ENCODE assay signal across 9 mouse cellular contexts in the genomic region with DNA sequence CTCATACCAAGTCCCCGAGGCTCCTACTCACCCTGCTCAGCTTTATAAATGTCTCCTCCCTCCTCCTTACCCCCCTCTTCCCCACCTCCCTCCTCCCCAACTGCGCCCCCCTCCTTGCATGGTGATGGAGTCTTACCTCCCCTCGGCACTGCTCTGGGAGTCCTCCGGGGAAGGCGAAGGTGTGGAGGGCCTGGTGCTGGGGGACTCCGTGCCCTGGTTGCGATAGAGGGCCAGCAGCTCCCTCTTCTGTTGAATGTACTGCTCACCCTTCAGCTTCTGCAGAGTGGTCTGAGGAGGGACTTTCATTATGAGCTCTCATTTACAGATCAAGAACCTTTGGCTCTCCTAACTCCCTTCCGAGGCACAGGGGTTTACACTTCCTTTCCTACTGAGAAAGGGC. TPM values are rescaled to one million over a fixed set of nuclear protein-coding genes. Genes with fewer than 3 reads are reported as not detected.
DNase-seq lines count a peak whose midpoint lies in the region; TF ChIP-seq lines count a peak whose summit lies in the region.
"Had no signal": no experiment of that assay in that cellular context is flagged by ENCODE, and none has a peak within 500 bp of the region (broad histone marks: within the 10 kb centered on the region; RNA-seq: fewer than 3 reads in every experiment).

No protein-coding gene starts in this region.

- H3K27me3 ChIP-seq in thymus, adult 2 months (ENCODE audit: control insufficient read depth, insufficient read depth, low read length): no peaks in the 10 kb centered on the region

- TF ChIP-seq POLR2A in thymus, adult 2 months (IDR thresholded peaks at IDR 0.05; ENCODE audit: control insufficient read depth, extremely low read depth, insufficient read depth, low read length, poor library complexity): no peak

- 23% methylated on average over 8 of the region's 8 CpGs for WGBS in thymus, adult 2 months

- TF ChIP-seq CTCF in thymus, adult 2 months (IDR thresholded peaks at IDR 0.05; ENCODE audit: borderline replicate concordance, control insufficient read depth, extremely low read depth, insufficient read depth, low read length, poor library complexity): no peak

- no peak overlapping the region for H3K27ac ChIP-seq in thymus, adult 2 months (ENCODE audit: control insufficient read depth, insufficient read depth, low read length)

- H3K36me3 ChIP-seq in thymus, adult 2 months (ENCODE audit: control insufficient read depth, insufficient read depth, low read length): peaks cover 32% of the 10 kb centered on the region

- H3K4me1 ChIP-seq in thymus, adult 2 months (replicated peaks; ENCODE audit: control insufficient read depth, insufficient read depth, low read length): peaks cover 34% of the 10 kb centered on the region

- DNase-seq in heart, adult 11 months: peak; percentile 96
- DNase-seq in heart, postnatal 25 days (ENCODE audit: low spot score): no peak
- DNase-seq in thymus, adult 2 months: peak; percentile 43
- no peak for DNase-seq in thymus, postnatal 0 days (ENCODE audit: low spot score)
- DNase-seq in kidney, postnatal 14 days: peak; percentile 62
- peak; percentile 54 for DNase-seq in yolk sac, embryonic 10.5 days (ENCODE audit: low spot score)
- no peak for DNase-seq in frontal cortex, postnatal 14 days (ENCODE audit: low spot score in 2 of 2)
- DNase-seq in right cerebral cortex, postnatal 14 days: no peak
- DNase-seq: gastrocnemius, postnatal 25 days had no signal

- no peak overlapping the region for H3K4me3 ChIP-seq in thymus, adult 2 months (ENCODE audit: control insufficient read depth, insufficient read depth, low read length)

- intact Hi-C loops in heart, postnatal 25 days (cut with DNase I): loop anchor here (1.0 kb wide), 1 partner anchor 36 kb away; no protein-coding TSS in a partner anchor

RNA-seq across cellular contexts. Expression of gene Tnfrsf1a, which starts 15.3 kb away (rescaled TPM):
- 10 to 100 TPM; 53.2 to 60.8 TPM for total RNA-seq in heart, postnatal 25 days (2021)
- 140 and 149 TPM in 2 replicates for polyA plus RNA-seq in thymus, adult 2 months (2012; rRNA removed)
- 67.3 and 67.9 TPM in 2 replicates for polyA plus RNA-seq in thymus, postnatal 0 days (2015; fragmentation: Nextera tagmentation; extraction: Ambion mirVana)

RNA-seq across cellular contexts. Expression of gene Plekhg6, which starts 16.1 kb away (rescaled TPM):
- not detected for total RNA-seq in heart, postnatal 25 days (2021)
- polyA plus RNA-seq in thymus, adult 2 months (2012; rRNA removed): 2.4 and 2.5 TPM in 2 replicates
- 1.0 and 1.2 TPM in 2 replicates for polyA plus RNA-seq in thymus, postnatal 0 days (2015; fragmentation: Nextera tagmentation; extraction: Ambion mirVana)
- total RNA-seq: gastrocnemius, postnatal 25 days had no signal

RNA-seq across cellular contexts. Expression of gene Scnn1a, which starts 44.0 kb away (rescaled TPM):
- under 1 TPM; 0.70 TPM for total RNA-seq in heart, postnatal 25 days (2021)
- 32.8 and 35.8 TPM in 2 replicates for polyA plus RNA-seq in thymus, adult 2 months (2012; rRNA removed)
- 9.0 and 9.5 TPM in 2 replicates for polyA plus RNA-seq in thymus, postnatal 0 days (2015; fragmentation: Nextera tagmentation; extraction: Ambion mirVana)

RNA-seq across cellular contexts. Expression of gene Ltbr, which starts 50.8 kb away (rescaled TPM):
- total RNA-seq in heart, postnatal 25 days (2021): 10 to 100 TPM; 27.4 to 31.8 TPM
- polyA plus RNA-seq in thymus, adult 2 months (2012; rRNA removed): 29.3 and 30.6 TPM in 2 replicates
- 29.6 and 30.9 TPM in 2 replicates for polyA plus RNA-seq in thymus, postnatal 0 days (2015; fragmentation: Nextera tagmentation; extraction: Ambion mirVana)

Comparison
In these comparisons a context has a peak if more than half of its experiments do, and no peak if none do; other contexts are left out.
1. DNase-seq: peak in heart, adult 11 months (single experiment), thymus, adult 2 months (single experiment), kidney, postnatal 14 days (single experiment) and yolk sac, embryonic 10.5 days (single experiment); none in heart, postnatal 25 days (single experiment), thymus, postnatal 0 days (single experiment), frontal cortex, postnatal 14 days (0 of 2) and right cerebral cortex, postnatal 14 days (single experiment).